Mouse (Mus musculus) hindbrain, embryonic 12.5 days (tissue): ENCODE data around the gene Mast1. TPM values are rescaled to one million over a fixed set of nuclear protein-coding genes. Genes with fewer than 3 reads are reported as not detected.
"Not testable (repeated sequence)": the region's sequence is repeated elsewhere in the genome, so short reads cannot be mapped to it uniquely, and the experiment has no call there.

ENCODE experiments used
- ATAC-seq: fragments of 200-750 bp; cut with Nextera tagmentation; 2 replicates; pipeline ENCODE4 v1.8.0; 2017; ENCODE audit warnings: moderate TSS enrichment; ENCODE audit not compliant: low FRiP score
- H3K27ac ChIP-seq: fragments of 300-500 bp; sonication (generic); 2 replicates; pipeline ENCODE4 v1.5.1; 2016; ENCODE audit warnings: mild to moderate bottlenecking
- H3K27me3 ChIP-seq: fragments of 300-500 bp; sonication (generic); 2 replicates; pipeline ENCODE4 v1.6.1; 2016; ENCODE audit warnings: mild to moderate bottlenecking
- H3K36me3 ChIP-seq: fragments of 300-500 bp; sonication (generic); 2 replicates; pipeline ENCODE4 v1.6.1; 2016; ENCODE audit warnings: mild to moderate bottlenecking
- H3K4me1 ChIP-seq: fragments of 300-500 bp; sonication (generic); 2 replicates; pipeline ENCODE4 v1.6.1; 2016
- H3K4me2 ChIP-seq: fragments of 300-500 bp; sonication (generic); replicated peaks from 2 replicates; pipeline ENCODE4 v1.6.1; 2016; ENCODE audit warnings: mild to moderate bottlenecking
- H3K4me3 ChIP-seq: fragments of 300-500 bp; sonication (generic); 2 replicates; pipeline ENCODE4 v1.5.1; 2016; ENCODE audit warnings: mild to moderate bottlenecking
- H3K9ac ChIP-seq: fragments of 300-500 bp; sonication (generic); 2 replicates; pipeline ENCODE4 v1.6.1; 2016; ENCODE audit warnings: mild to moderate bottlenecking, moderate library complexity
- H3K9me3 ChIP-seq: fragments of 300-500 bp; sonication (generic); replicated peaks from 2 replicates; pipeline ENCODE4 v1.6.1; 2016; ENCODE audit warnings: mild to moderate bottlenecking
- WGBS: fragments of 180-500 bp; shearing (Covaris S2); methylation state at CpG from one replicate; pipeline ENCODE4 v1.1.7; 2016; 5-methylcytosine and 5-hydroxymethylcytosine counted together
- polyA plus RNA-seq: library from polyadenylated mRNA; unstranded; fragments of >200 nt; fragmentation: Nextera tagmentation; extraction: Ambion mirVana; gene quantifications from 2 replicates; pipeline ENCODE4 v1.2.1, GENCODE M21; 2016

The Mast1 gene
- polyA plus RNA-seq, 1 experiment from 2014 or later, result 36.8 TPM

GRCm38 (mm10) chr8:84912391-84912790 lies 24.8 kb downstream of the Mast1 start:
- Histone ChIP-seq H3K27me3 (peaks cover 86% of the 10 kb centered on the region), H3K4me3 (peak overlapping the region; percentile 32), H3K9ac (no peak overlapping the region), H3K9me3 (no peaks in the 10 kb centered on the region), H3K4me1 (peaks cover 21% of the 10 kb centered on the region), H3K27ac (no peak overlapping the region), H3K36me3 (peaks cover 67% of the 10 kb centered on the region), H3K4me2 (peak overlapping the region; percentile 55)
- WGBS, result 20% methylated on average over 27 of the region's 27 CpGs
- ATAC-seq, result no peak

- Histone ChIP-seq H3K27me3 (peaks cover 81% of the 10 kb centered on the region), H3K9ac (no peak overlapping the region), H3K4me1 (peaks cover 21% of the 10 kb centered on the region), H3K4me3 (no peak overlapping the region), H3K36me3 (peaks cover 62% of the 10 kb centered on the region), H3K9me3 (no peaks in the 10 kb centered on the region), H3K27ac (no peak overlapping the region), H3K4me2 (no peak overlapping the region)
- WGBS, result 85% methylated on average over 9 of the region's 9 CpGs
- ATAC-seq, result no peak
Observed at GRCm38 (mm10) chr8:84911854-84912253, 25.3 kb downstream of the Mast1 start.

GRCm38 (mm10) chr8:84910551-84910950 lies 26.6 kb downstream of the Mast1 start:
- ATAC-seq, result no peak
- H3K27me3 ChIP-seq, result peaks cover 68% of the 10 kb centered on the region
- 80% methylated on average over 6 of the region's 6 CpGs for WGBS
- H3K36me3 ChIP-seq, result peaks cover 49% of the 10 kb centered on the region
- H3K4me3 ChIP-seq, result no peak overlapping the region
- no peak overlapping the region for H3K4me2 ChIP-seq
- H3K9ac ChIP-seq, result no peak overlapping the region
- H3K27ac ChIP-seq, result no peak overlapping the region
- no peaks in the 10 kb centered on the region for H3K9me3 ChIP-seq
- H3K4me1 ChIP-seq, result peaks cover 21% of the 10 kb centered on the region

GRCm38 (mm10) chr8:84909949-84910348 lies 27.2 kb downstream of the Mast1 start:
- no peak overlapping the region for H3K4me2 ChIP-seq
- H3K9ac ChIP-seq, result no peak overlapping the region
- H3K9me3 ChIP-seq, result no peaks in the 10 kb centered on the region
- H3K36me3 ChIP-seq, result peaks cover 43% of the 10 kb centered on the region
- WGBS, result 81% methylated on average over 5 of the region's 5 CpGs
- H3K27ac ChIP-seq, result no peak overlapping the region
- no peak for ATAC-seq
- H3K4me3 ChIP-seq, result no peak overlapping the region
- peaks cover 21% of the 10 kb centered on the region for H3K4me1 ChIP-seq
- peaks cover 62% of the 10 kb centered on the region for H3K27me3 ChIP-seq

- ATAC-seq, result peak; percentile 15
- Histone ChIP-seq H3K27ac (no peak overlapping the region), H3K4me2 (peak overlapping the region; percentile 62), H3K27me3 (peaks cover 60% of the 10 kb centered on the region), H3K36me3 (peaks cover 38% of the 10 kb centered on the region), H3K9me3 (no peaks in the 10 kb centered on the region), H3K9ac (no peak overlapping the region), H3K4me1 (peaks cover 21% of the 10 kb centered on the region), H3K4me3 (peak overlapping the region; percentile 42)
- 51% methylated on average over 20 of the region's 20 CpGs for WGBS
Observed at GRCm38 (mm10) chr8:84909162-84909767, 27.9 kb downstream of the Mast1 start.

GRCm38 (mm10) chr8:84908421-84909161 lies 28.6 kb downstream of the Mast1 start, which contains the start of gene Dnase2a:
Gene Dnase2a, plus strand, starts transcription at chr8:84908560.
- Histone ChIP-seq H3K9ac (peak within 1 kb of the TSS; percentile 58), H3K9me3 (no peaks in the 10 kb centered on the region), H3K4me2 (peak within 1 kb of the TSS; percentile 62), H3K4me3 (peak within 1 kb of the TSS; percentile 42), H3K36me3 (peaks cover 34% of the 10 kb centered on the region), H3K27me3 (peaks cover 58% of the 10 kb centered on the region), H3K4me1 (peaks cover 22% of the 10 kb centered on the region), H3K27ac (no peak within 1 kb of the TSS)
- peak; percentile 79 for ATAC-seq
- 1% methylated on average over 45 of the region's 45 CpGs for WGBS

- H3K4me3 ChIP-seq, result peak overlapping the region; percentile 42; the same call in 1 of the 2 replicates
- not testable (repeated sequence) for ATAC-seq, H3K9ac ChIP-seq, H3K27ac ChIP-seq, H3K9me3 ChIP-seq
- peaks cover 52% of the 10 kb centered on the region for H3K27me3 ChIP-seq
- peaks cover 21% of the 10 kb centered on the region for H3K4me1 ChIP-seq
- 34% methylated on average over 7 of the region's 7 CpGs for WGBS
- peaks cover 32% of the 10 kb centered on the region for H3K36me3 ChIP-seq
- peak overlapping the region; percentile 62 for H3K4me2 ChIP-seq
Observed at GRCm38 (mm10) chr8:84907979-84908378, 29.2 kb downstream of the Mast1 start.

GRCm38 (mm10) chr8:84907493-84907892 lies 29.7 kb downstream of the Mast1 start:
- no peak overlapping the region for H3K9ac ChIP-seq
- H3K4me2 ChIP-seq, result no peak overlapping the region
- H3K4me3 ChIP-seq, result no peak overlapping the region
- WGBS, result 77% methylated on average over 8 of the region's 8 CpGs
- no peak overlapping the region for H3K27ac ChIP-seq
- ATAC-seq, result no peak
- H3K36me3 ChIP-seq, result peaks cover 27% of the 10 kb centered on the region
- peaks cover 52% of the 10 kb centered on the region for H3K27me3 ChIP-seq
- peaks cover 21% of the 10 kb centered on the region for H3K4me1 ChIP-seq
- H3K9me3 ChIP-seq, result no peaks in the 10 kb centered on the region

- Histone ChIP-seq H3K9me3 (no peaks in the 10 kb centered on the region), H3K4me3 (no peak overlapping the region), H3K4me1 (peaks cover 21% of the 10 kb centered on the region), H3K27me3 (peaks cover 52% of the 10 kb centered on the region), H3K4me2 (no peak overlapping the region), H3K9ac (no peak overlapping the region), H3K27ac (no peak overlapping the region), H3K36me3 (peaks cover 22% of the 10 kb centered on the region)
- ATAC-seq, result no peak
- WGBS, result 96% methylated on average over 9 of the region's 9 CpGs
Observed at GRCm38 (mm10) chr8:84907037-84907436, 30.1 kb downstream of the Mast1 start.

- ATAC-seq, result no peak
- peaks cover 38% of the 10 kb centered on the region for H3K27me3 ChIP-seq
- H3K27ac ChIP-seq, result no peak overlapping the region
- no peak overlapping the region for H3K4me3 ChIP-seq
- 94% methylated on average over 7 of the region's 7 CpGs for WGBS
- peaks cover 20% of the 10 kb centered on the region for H3K4me1 ChIP-seq
- H3K9ac ChIP-seq, result no peak overlapping the region
- no peaks in the 10 kb centered on the region for H3K36me3 ChIP-seq
- H3K4me2 ChIP-seq, result no peak overlapping the region
- no peaks in the 10 kb centered on the region for H3K9me3 ChIP-seq
Observed at GRCm38 (mm10) chr8:84904351-84904750, 32.8 kb downstream of the Mast1 start.

- peak; percentile 84 for ATAC-seq
- peak overlapping the region; percentile 49 for H3K4me3 ChIP-seq
- H3K4me1 ChIP-seq, result peaks cover 11% of the 10 kb centered on the region
- H3K4me2 ChIP-seq, result peak overlapping the region; percentile 81
- peaks cover 32% of the 10 kb centered on the region for H3K27me3 ChIP-seq
- under 1% methylated on average over 68 of the region's 68 CpGs for WGBS
- H3K27ac ChIP-seq, result no peak overlapping the region
- peak overlapping the region; percentile 53 for H3K9ac ChIP-seq
- H3K36me3 ChIP-seq, result no peaks in the 10 kb centered on the region
- no peaks in the 10 kb centered on the region for H3K9me3 ChIP-seq
Observed at GRCm38 (mm10) chr8:84902920-84903661, 34.1 kb downstream of the Mast1 start.

- Histone ChIP-seq H3K27me3 (peaks cover 32% of the 10 kb centered on the region), H3K4me2 (peak overlapping the region; percentile 81), H3K9ac (peak overlapping the region; percentile 53), H3K36me3 (no peaks in the 10 kb centered on the region), H3K9me3 (no peaks in the 10 kb centered on the region), H3K27ac (no peak overlapping the region), H3K4me1 (peaks cover 11% of the 10 kb centered on the region), H3K4me3 (peak overlapping the region; percentile 49)
- ATAC-seq, result peak; percentile 47
- WGBS, result 3% methylated on average over 24 of the region's 24 CpGs
Observed at GRCm38 (mm10) chr8:84902367-84902919, 34.7 kb downstream of the Mast1 start.
